Mouse (Mus musculus): ENCODE results near the gene Creg1.

- peak; percentile 43 for TF ChIP-seq CTCF (IDR thresholded peaks at IDR 0.05; ENCODE audit: low read depth)
- TF ChIP-seq EP300 (IDR thresholded peaks at IDR 0.05; ENCODE audit: low read depth), result no peak
Measured at GRCm38 (mm10) chr1:165761522-165762305, 1.8 kb upstream of the Creg1 start.
